Mouse (Mus musculus) CH12.LX (cell line): ENCODE data around the gene Psma5.

ENCODE experiments used
- CHD2 ChIP-seq: IDR thresholded peaks from 2 replicates; pipeline ENCODE4 v1.6.1; 2011; ENCODE audit warnings: low read length, improper control_type of control experiment
- CTCF ChIP-seq, 2 experiments: IDR thresholded peaks in 1 of 2; conservative IDR thresholded peaks in 1 of 2; 2 replicates each; pipeline ENCODE4 v1.5.1; 2011 to 2012; ENCODE audit warnings: low read depth in 2 of 2, low read length in 2 of 2, improper control_type of control experiment in 1 of 2, inconsistent platforms in 1 of 2, mild to moderate bottlenecking in 1 of 2, moderate library complexity in 1 of 2
- ELF1 ChIP-seq: IDR thresholded peaks from 2 replicates; pipeline ENCODE4 v1.6.1; 2014; ENCODE audit warnings: low read depth, mild to moderate bottlenecking, inconsistent platforms, low read length, improper control_type of control experiment
- ETS1 ChIP-seq: conservative IDR thresholded peaks from 2 replicates; pipeline ENCODE4 v1.6.1; 2012; ENCODE audit warnings: low read depth, mild to moderate bottlenecking, inconsistent platforms, low read length, improper control_type of control experiment, moderate library complexity
- KAT2A ChIP-seq: IDR thresholded peaks from 2 replicates; pipeline ENCODE4 v1.6.1; 2012; ENCODE audit warnings: low read length, improper control_type of control experiment, inconsistent platforms; ENCODE audit not compliant: insufficient replicate concordance
- MAFK ChIP-seq: IDR thresholded peaks from 2 replicates; pipeline ENCODE4 v1.6.1; 2011; ENCODE audit warnings: low read length, improper control_type of control experiment; ENCODE audit not compliant: insufficient replicate concordance
- MAZ ChIP-seq: IDR thresholded peaks from 2 replicates; pipeline ENCODE4 v1.6.1; 2012; ENCODE audit warnings: low read depth, mild to moderate bottlenecking, inconsistent platforms, low read length, improper control_type of control experiment, moderate library complexity
- SMC3 ChIP-seq: IDR thresholded peaks from 2 replicates; pipeline ENCODE4 v1.6.1; 2011; ENCODE audit warnings: low read depth, low read length, improper control_type of control experiment
- TBP ChIP-seq: conservative IDR thresholded peaks from 2 replicates; pipeline ENCODE4 v1.6.1; 2011; ENCODE audit warnings: low read depth, low read length, improper control_type of control experiment
- UBTF ChIP-seq: IDR thresholded peaks from 2 replicates; pipeline ENCODE4 v1.6.1; 2012; ENCODE audit warnings: low read depth, mild to moderate bottlenecking, inconsistent platforms, low read length, improper control_type of control experiment, moderate library complexity
- USF2 ChIP-seq: conservative IDR thresholded peaks from 2 replicates; pipeline ENCODE4 v1.6.1; 2011; ENCODE audit warnings: low read depth, low read length, improper control_type of control experiment
- ZC3H11A ChIP-seq: IDR thresholded peaks from 2 replicates; pipeline ENCODE4 v1.6.1; 2012; ENCODE audit warnings: low read depth, mild to moderate bottlenecking, inconsistent platforms, low read length, improper control_type of control experiment

DNA sequence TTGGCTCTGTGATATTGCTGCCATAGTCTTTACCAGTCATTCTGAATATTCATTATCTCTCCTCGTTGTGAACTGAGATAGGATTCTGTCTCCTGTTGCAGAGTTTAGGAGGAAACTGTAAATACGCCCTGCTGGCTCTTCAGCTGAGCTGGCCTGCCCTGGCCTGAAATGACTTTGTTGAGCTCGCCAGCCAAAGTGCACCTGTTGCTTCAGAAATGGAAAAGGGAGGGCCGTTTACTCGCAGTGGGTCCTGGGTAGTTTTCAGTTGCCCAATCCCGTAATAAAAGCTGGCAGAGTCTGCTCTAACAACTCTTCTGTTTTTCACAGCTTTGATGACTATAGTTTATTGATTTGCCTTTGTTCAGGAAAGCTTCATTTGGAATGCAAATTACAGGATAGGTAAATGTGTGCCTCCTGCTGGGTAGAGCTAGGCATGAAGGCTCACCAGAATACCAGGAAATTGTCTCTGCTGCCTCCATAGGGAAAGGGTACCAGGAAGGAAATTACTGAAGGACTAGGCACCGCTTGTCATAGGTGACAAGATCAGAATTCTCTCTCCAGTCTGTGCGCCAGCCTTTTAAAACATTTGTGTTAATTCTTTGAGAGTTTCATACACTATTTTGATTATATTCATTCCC lies 57.4 kb downstream of the Psma5 start:
- no peak for TF ChIP-seq CTCF (conservative IDR thresholded peaks at IDR 0.05 in 1 of 2, IDR thresholded peaks at IDR 0.05 in 1 of 2; ENCODE audit: low read depth in 2 of 2, low read length in 2 of 2)
- TF ChIP-seq MAZ, result no peak
- no peak for TF ChIP-seq UBTF
- no peak for TF ChIP-seq ETS1
- TF ChIP-seq CHD2, result no peak
- TF ChIP-seq KAT2A, result no peak
- TF ChIP-seq ELF1, result no peak
- no peak for TF ChIP-seq MAFK
- TF ChIP-seq USF2, result no peak
- no peak for TF ChIP-seq SMC3
- TF ChIP-seq TBP, result no peak
- TF ChIP-seq ZC3H11A, result no peak
